In the genomic region with DNA sequence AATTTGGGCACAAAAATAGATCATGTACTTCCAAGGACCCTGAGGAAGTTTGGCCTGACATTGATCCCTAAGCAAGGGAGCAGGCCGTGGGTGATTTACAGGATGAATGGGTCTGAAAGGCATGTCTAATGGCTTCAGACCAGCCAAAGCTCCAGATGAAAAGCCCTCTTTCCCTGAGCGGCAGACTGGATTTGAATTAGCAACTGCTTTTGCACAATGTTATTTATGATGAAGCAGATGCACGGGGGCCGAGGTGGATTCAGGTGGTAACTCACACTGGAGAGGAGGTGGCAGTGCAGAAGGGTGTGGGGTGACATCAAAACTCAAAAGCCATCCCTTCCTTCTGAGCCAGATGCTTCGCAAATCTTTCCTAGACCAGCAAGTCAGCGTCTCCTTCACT, we compare ENCODE assay signal across 13 mouse cellular contexts.
DNase-seq lines count a peak whose midpoint lies in the region; ATAC-seq and TF ChIP-seq lines count a peak whose summit lies in the region.
"Had no signal": no experiment of that assay in that cellular context is flagged by ENCODE, and none has a peak within 500 bp of the region (broad histone marks: within the 10 kb centered on the region; RNA-seq: fewer than 3 reads in every experiment).

No protein-coding gene starts in this region.

- TF ChIP-seq POLR2A in thymus, adult 2 months (IDR thresholded peaks at IDR 0.05; ENCODE audit: control insufficient read depth, extremely low read depth, insufficient read depth, low read length, poor library complexity), result no peak

- WGBS in midbrain, embryonic 14.5 days, result 14% methylated on average over 6 of the region's 6 CpGs
- WGBS in thymus, adult 2 months, result 89% methylated on average over 6 of the region's 6 CpGs

- no peak for TF ChIP-seq CTCF in thymus, adult 2 months (IDR thresholded peaks at IDR 0.05; ENCODE audit: borderline replicate concordance, control insufficient read depth, extremely low read depth, insufficient read depth, low read length, poor library complexity)

- no peak for ATAC-seq in midbrain, embryonic 14.5 days (ENCODE audit: low FRiP score, low TSS enrichment)

- H3K4me2 ChIP-seq in midbrain, embryonic 14.5 days (ENCODE audit: low read length), result peak overlapping the region; percentile 28
- H3K4me2 ChIP-seq: embryonic facial prominence, embryonic 15.5 days; liver, embryonic 13.5 days had no signal

- H3K9ac ChIP-seq in midbrain, embryonic 14.5 days (replicated peaks; ENCODE audit: low read length), result no peak overlapping the region
- H3K9ac ChIP-seq: embryonic facial prominence, embryonic 15.5 days; liver, embryonic 13.5 days had no signal

- H3K36me3 ChIP-seq in midbrain, embryonic 14.5 days (ENCODE audit: control insufficient read depth, insufficient read depth, low read length), result peaks cover 4% of the 10 kb centered on the region
- H3K36me3 ChIP-seq in thymus, adult 2 months (ENCODE audit: control insufficient read depth, insufficient read depth, low read length), result no peaks in the 10 kb centered on the region
- H3K36me3 ChIP-seq: embryonic facial prominence, embryonic 15.5 days; liver, embryonic 13.5 days had no signal

- H3K27ac ChIP-seq in midbrain, embryonic 14.5 days (replicated peaks; ENCODE audit: low read depth, low read length), result peak overlapping the region; percentile 33; the same call in 1 of the 2 replicates
- no peak overlapping the region for H3K27ac ChIP-seq in thymus, adult 2 months (ENCODE audit: control insufficient read depth, insufficient read depth, low read length)
- H3K27ac ChIP-seq: embryonic facial prominence, embryonic 15.5 days; liver, embryonic 13.5 days had no signal

- DNase-seq in left cerebral cortex, adult 18-20 months (ENCODE audit: low spot score in 2 of 2), result peak; percentile 47
- DNase-seq in left cerebral cortex, postnatal 4 days, result no peak
- DNase-seq in embryo, embryonic 11 days, result peak; percentile 53
- peak; percentile 42 to 70 for DNase-seq in frontal cortex, postnatal 36 days (ENCODE audit: low spot score in 2 of 2)
- peak; percentile 64 for DNase-seq in midbrain, embryonic 14.5 days
- DNase-seq in layer of hippocampus, postnatal 14 days (ENCODE audit: low spot score in 2 of 2), result no peak
- no peak for DNase-seq in thymus, adult 2 months
- DNase-seq in adrenal gland, postnatal 10 days, result no peak
- DNase-seq: cerebellum, adult 11 months; heart, adult 18-20 months; kidney, postnatal 10 days; liver, embryonic 13.5 days had no signal

- H3K4me1 ChIP-seq in midbrain, embryonic 14.5 days (ENCODE audit: control insufficient read depth, insufficient read depth, low read length), result peaks cover 41% of the 10 kb centered on the region
- H3K4me1 ChIP-seq in thymus, adult 2 months (replicated peaks; ENCODE audit: control insufficient read depth, insufficient read depth, low read length), result peaks cover 7% of the 10 kb centered on the region

- no peaks in the 10 kb centered on the region for H3K27me3 ChIP-seq in midbrain, embryonic 14.5 days (ENCODE audit: control insufficient read depth, insufficient read depth, low read length)
- no peaks in the 10 kb centered on the region; the same call in 1 of the 2 replicates for H3K27me3 ChIP-seq in thymus, adult 2 months (ENCODE audit: control insufficient read depth, insufficient read depth, low read length)
- H3K27me3 ChIP-seq: embryonic facial prominence, embryonic 15.5 days had no signal

- intact Hi-C loops in left cerebral cortex, postnatal 4 days (cut with DNase I), result loop anchor here (5.0 kb wide), 2 partner anchors 640 to 655 kb away; no protein-coding TSS in a partner anchor

- H3K9me3 ChIP-seq in midbrain, embryonic 14.5 days (ENCODE audit: control insufficient read depth, low read length), result no peaks in the 10 kb centered on the region
- H3K9me3 ChIP-seq: embryonic facial prominence, embryonic 15.5 days; liver, embryonic 13.5 days had no signal

- no peak overlapping the region for H3K4me3 ChIP-seq in midbrain, embryonic 14.5 days (replicated peaks; ENCODE audit: low read depth, low read length)
- no peak overlapping the region for H3K4me3 ChIP-seq in thymus, adult 2 months (ENCODE audit: control insufficient read depth, insufficient read depth, low read length)
- H3K4me3 ChIP-seq: embryonic facial prominence, embryonic 15.5 days; liver, embryonic 13.5 days had no signal

Comparison
In these comparisons a context has a peak if more than half of its experiments do, and no peak if none do; other contexts are left out.
1. DNase-seq: peak in left cerebral cortex, adult 18-20 months (2 of 2), embryo, embryonic 11 days (single experiment), frontal cortex, postnatal 36 days (2 of 2) and midbrain, embryonic 14.5 days (single experiment); none in left cerebral cortex, postnatal 4 days (single experiment), layer of hippocampus, postnatal 14 days (0 of 2), thymus, adult 2 months (single experiment) and adrenal gland, postnatal 10 days (single experiment).